Mouse (Mus musculus) kidney, adult 18-20 months (tissue): ENCODE data around the gene Foxm1.
A peak's percentile ranks its signal among the peaks of the same experiment; 100 is the strongest.
"Not testable (repeated sequence)": the region's sequence is repeated elsewhere in the genome, so short reads cannot be mapped to it uniquely, and the experiment has no call there.

ENCODE experiments used
- DNase-seq: peaks from one replicate; pipeline ENCODE4 v3.0.0; 2021

Foxm1 gene

GRCm38 (mm10) chr6:128376371-128377085, 13.8 kb downstream of the Foxm1 start:
- DNase-seq, result no peak

GRCm38 (mm10) chr6:128379636-128380035, 16.9 kb downstream of the Foxm1 start:
- no peak for DNase-seq

- DNase-seq, result not testable (repeated sequence)
Measured at GRCm38 (mm10) chr6:128380594-128381167, 17.9 kb downstream of the Foxm1 start.

- no peak for DNase-seq
Measured at GRCm38 (mm10) chr6:128381254-128381653, 18.5 kb downstream of the Foxm1 start.

- DNase-seq, result no peak
Measured at GRCm38 (mm10) chr6:128383752-128384151, 21.0 kb downstream of the Foxm1 start.

- DNase-seq, result no peak
Measured at GRCm38 (mm10) chr6:128385026-128385425, 22.3 kb downstream of the Foxm1 start.

- no peak for DNase-seq
Measured at GRCm38 (mm10) chr6:128389185-128389584, 26.4 kb downstream of the Foxm1 start.

- DNase-seq, result no peak
Measured at GRCm38 (mm10) chr6:128390683-128391082, 27.9 kb downstream of the Foxm1 start.

GRCm38 (mm10) chr6:128397574-128398261, 35.0 kb downstream of the Foxm1 start:
- peak; percentile 64 for DNase-seq

- DNase-seq, result no peak
Measured at GRCm38 (mm10) chr6:128398996-128399395, 36.2 kb downstream of the Foxm1 start, which contains the start of gene Nrip2. TSS of gene Nrip2 (plus strand) at chr6:128399296.

- peak; percentile 45 for DNase-seq
Measured at GRCm38 (mm10) chr6:128399421-128400185, 36.8 kb downstream of the Foxm1 start.

- no peak for DNase-seq
Measured at GRCm38 (mm10) chr6:128404708-128405107, 41.9 kb downstream of the Foxm1 start.

GRCm38 (mm10) chr6:128408544-128409125, 45.9 kb downstream of the Foxm1 start:
- DNase-seq, result no peak

GRCm38 (mm10) chr6:128410305-128410704, 47.5 kb downstream of the Foxm1 start:
- DNase-seq, result no peak

GRCm38 (mm10) chr6:128411115-128411514, 48.3 kb downstream of the Foxm1 start:
- DNase-seq, result peak; percentile 87

GRCm38 (mm10) chr6:128416169-128416568, 53.4 kb downstream of the Foxm1 start:
- no peak for DNase-seq

- no peak for DNase-seq
Measured at GRCm38 (mm10) chr6:128418076-128418475, 55.3 kb downstream of the Foxm1 start.

GRCm38 (mm10) chr6:128421036-128421435, 58.3 kb downstream of the Foxm1 start:
- no peak for DNase-seq

GRCm38 (mm10) chr6:128421480-128421879, 58.7 kb downstream of the Foxm1 start:
- no peak for DNase-seq

- DNase-seq, result no peak
Measured at GRCm38 (mm10) chr6:128423496-128424268, 60.9 kb downstream of the Foxm1 start.

- peak; percentile 98 for DNase-seq
Measured at GRCm38 (mm10) chr6:128424269-128425019, 61.7 kb downstream of the Foxm1 start, which contains the start of gene Itfg2. TSS of gene Itfg2 (minus strand) at chr6:128424931.
